Mouse (Mus musculus): ENCODE measurements at regions not wholly inside any gene's neighbourhood (a gene's known extent, or its start where the extent isn't known, plus 50 kb on each side); places are given as distances from the start of the nearest gene placed in this dataset.
A peak's percentile ranks its signal among the peaks of the same experiment; 100 is the strongest.

DNA sequence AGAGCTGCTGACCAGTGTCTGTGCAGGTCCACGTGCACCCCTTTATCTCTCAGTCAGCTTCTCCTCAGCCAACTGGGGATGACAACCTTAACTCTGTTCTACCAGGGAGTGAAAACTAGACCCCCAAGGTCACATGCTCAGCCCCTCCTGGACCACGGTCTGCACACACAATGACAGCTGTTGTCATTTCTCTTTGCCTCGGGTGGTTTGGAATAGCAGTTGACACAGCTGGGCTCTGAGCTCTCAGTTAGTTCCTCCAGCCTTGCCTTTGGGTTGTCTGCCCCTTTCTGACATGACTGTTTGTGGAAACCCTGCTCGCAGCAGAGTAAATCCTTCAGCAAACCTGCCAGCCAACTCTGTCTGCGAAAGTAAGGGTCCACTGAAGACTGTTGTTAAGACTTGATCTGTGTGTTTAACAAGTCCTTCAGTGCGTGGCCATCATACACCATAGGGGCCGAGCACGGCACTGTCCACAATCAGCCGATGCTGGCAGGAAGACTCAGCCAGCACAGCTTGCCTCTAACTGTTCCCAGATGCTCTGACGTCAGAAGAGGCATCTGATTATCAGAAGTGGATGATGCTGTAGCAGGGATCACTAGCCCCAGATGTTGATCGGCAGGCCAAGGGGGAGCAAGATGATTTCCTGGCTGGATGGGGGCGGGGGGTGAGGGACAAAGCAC lies 106.7 kb upstream of the Lrig1 start:
- no peak overlapping the region for H3K9ac ChIP-seq
- ATAC-seq (no peak), DNase-seq (no peak)
- no peak for TF ChIP-seq CTCF (IDR thresholded peaks at IDR 0.05; ENCODE audit: low read depth)
- H3K27ac ChIP-seq (ENCODE audit: low read depth, low read length) = no peak overlapping the region
- H3K27me3 ChIP-seq (ENCODE audit: insufficient read depth, low read length) = no peaks in the 10 kb centered on the region
- no peaks in the 10 kb centered on the region for H3K4me1 ChIP-seq (ENCODE audit: insufficient read depth)
- no peaks in the 10 kb centered on the region for H3K36me3 ChIP-seq (ENCODE audit: insufficient read depth)
- no peak overlapping the region for H3K4me3 ChIP-seq (ENCODE audit: low read depth, low read length)
- 81% methylated on average over 12 of the region's 12 CpGs for WGBS
- H3K9me3 ChIP-seq (ENCODE audit: low read length) = no peaks in the 10 kb centered on the region
- no peak overlapping the region for H3K4me2 ChIP-seq (ENCODE audit: low read depth)

DNA sequence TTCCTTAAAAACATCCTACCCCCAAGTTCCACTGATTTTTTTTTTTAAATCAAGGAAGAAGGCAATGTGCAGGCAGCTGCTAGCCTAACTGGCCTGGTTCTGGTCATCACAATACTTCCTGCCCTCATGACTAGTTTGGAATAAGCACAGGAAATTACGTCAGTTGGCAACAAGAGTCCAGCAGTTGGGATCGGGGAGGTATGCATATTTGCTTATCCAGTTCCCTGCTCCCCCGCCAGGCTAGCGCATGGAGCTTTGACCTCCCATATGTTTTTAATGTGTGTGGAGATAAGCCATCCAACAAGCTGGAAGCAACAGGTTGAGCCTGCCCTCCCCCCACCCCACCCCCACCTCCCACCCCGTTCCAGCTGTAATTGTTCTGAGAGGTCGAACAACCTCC lies 105.7 kb upstream of the Lrig1 start:
- no peak for TF ChIP-seq CTCF (IDR thresholded peaks at IDR 0.05; ENCODE audit: low read depth)
- Histone ChIP-seq H3K4me2 (ENCODE audit: low read depth) (no peak overlapping the region), H3K4me1 (ENCODE audit: insufficient read depth) (no peaks in the 10 kb centered on the region), H3K9ac (no peak overlapping the region), H3K27ac (ENCODE audit: low read depth, low read length) (no peak overlapping the region), H3K9me3 (ENCODE audit: low read length) (no peaks in the 10 kb centered on the region), H3K36me3 (ENCODE audit: insufficient read depth) (no peaks in the 10 kb centered on the region), H3K27me3 (ENCODE audit: insufficient read depth, low read length) (no peaks in the 10 kb centered on the region), H3K4me3 (ENCODE audit: low read depth, low read length) (no peak overlapping the region)
- ATAC-seq = no peak
- WGBS = 79% methylated on average over 6 of the region's 6 CpGs
- DNase-seq = no peak

DNA sequence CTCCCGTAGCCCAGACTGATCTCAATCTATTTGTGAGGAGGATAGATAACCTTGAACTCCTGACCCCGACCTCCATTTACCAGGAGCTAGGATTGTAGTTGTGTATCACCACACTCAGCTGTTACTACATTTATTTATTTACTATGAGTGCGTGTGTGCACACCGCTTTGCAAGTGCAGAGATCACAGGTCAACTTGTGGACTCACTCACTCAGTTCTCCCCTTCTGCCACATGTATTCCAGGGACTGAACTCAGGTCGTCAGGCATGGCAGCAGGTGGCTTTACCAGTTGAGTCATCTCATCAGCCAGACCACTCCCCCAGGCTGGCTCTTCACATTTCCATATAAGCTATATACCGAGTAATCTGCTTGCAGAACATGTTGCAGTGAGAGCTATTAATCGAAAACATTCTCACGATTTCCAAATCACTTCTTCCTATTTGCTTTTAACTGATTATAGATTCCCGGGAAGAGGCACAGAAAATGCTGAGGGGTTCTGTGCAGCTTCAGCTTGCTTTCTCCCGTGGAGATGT lies 104.4 kb upstream of the Lrig1 start:
- Histone ChIP-seq H3K27ac (ENCODE audit: low read depth, low read length) (no peak overlapping the region), H3K4me3 (ENCODE audit: low read depth, low read length) (no peak overlapping the region), H3K27me3 (ENCODE audit: insufficient read depth, low read length) (no peaks in the 10 kb centered on the region), H3K4me1 (ENCODE audit: insufficient read depth) (no peaks in the 10 kb centered on the region), H3K9ac (no peak overlapping the region), H3K4me2 (ENCODE audit: low read depth) (no peak overlapping the region), H3K9me3 (ENCODE audit: low read length) (no peaks in the 10 kb centered on the region), H3K36me3 (ENCODE audit: insufficient read depth) (no peaks in the 10 kb centered on the region)
- DNase-seq (no peak), ATAC-seq (no peak)
- TF ChIP-seq CTCF (IDR thresholded peaks at IDR 0.05; ENCODE audit: low read depth) = no peak
- WGBS = 70% methylated on average over 10 of the region's 10 CpGs

DNA sequence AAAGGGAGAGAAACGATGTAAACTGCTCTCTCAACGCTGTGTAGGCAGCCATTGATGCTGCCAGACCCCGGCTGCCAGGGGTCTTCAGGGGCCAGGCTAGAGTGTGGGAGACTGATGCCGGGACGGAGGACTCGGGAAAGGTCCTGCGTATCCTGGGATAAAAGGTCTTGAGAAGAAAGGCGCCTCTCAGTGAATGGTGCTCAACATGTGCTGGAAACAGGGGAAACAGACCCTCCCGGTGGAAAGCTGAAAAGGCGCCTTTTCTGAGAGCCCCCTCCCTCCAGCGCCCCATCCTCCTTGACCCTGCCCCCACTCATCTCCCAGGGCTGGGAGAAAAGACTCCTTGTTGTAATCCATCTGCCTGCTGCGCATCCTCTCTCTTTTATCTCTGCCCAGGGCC lies 101.1 kb upstream of the Lrig1 start:
- H3K4me3 ChIP-seq (ENCODE audit: low read depth, low read length) = no peak overlapping the region
- no peak for TF ChIP-seq CTCF (IDR thresholded peaks at IDR 0.05; ENCODE audit: low read depth)
- peak; percentile 47 for ATAC-seq

DNA sequence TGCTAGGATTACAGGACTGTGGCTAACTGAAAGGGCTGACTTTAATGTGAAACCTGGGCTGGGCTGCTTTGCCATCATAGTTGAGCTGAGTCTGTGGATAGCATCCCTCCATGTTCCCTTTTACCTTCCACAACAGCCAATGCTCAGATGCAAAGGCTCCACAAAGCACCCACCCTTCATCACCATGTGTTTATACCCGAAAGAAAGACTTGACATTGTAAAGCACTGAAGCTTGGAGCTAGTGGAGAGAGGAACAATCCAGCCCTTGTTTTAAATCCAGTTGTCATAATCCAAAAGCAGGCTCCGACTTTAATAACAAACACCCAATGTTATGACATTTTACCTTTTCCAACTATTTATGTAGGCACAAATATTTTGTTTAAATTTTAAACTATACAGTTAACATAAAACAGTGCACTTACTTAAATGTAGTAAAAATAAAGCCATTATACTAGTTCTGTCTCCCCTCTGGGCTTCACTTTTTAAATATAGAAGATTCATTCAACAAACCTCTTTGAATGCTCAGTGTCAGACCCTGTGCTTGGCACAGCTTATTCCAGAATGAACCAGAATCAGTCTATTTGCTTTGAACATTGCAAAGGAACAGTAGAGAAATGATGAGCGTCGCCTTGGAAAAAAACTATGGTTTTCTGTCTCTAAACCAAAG lies 98.7 kb upstream of the Lrig1 start:
- H3K9ac ChIP-seq = no peak overlapping the region
- H3K4me1 ChIP-seq (ENCODE audit: insufficient read depth) = no peaks in the 10 kb centered on the region
- H3K4me3 ChIP-seq (ENCODE audit: low read depth, low read length) = no peak overlapping the region
- no peak for TF ChIP-seq CTCF (IDR thresholded peaks at IDR 0.05; ENCODE audit: low read depth)
- no peak overlapping the region for H3K27ac ChIP-seq (ENCODE audit: low read depth, low read length)
- no peaks in the 10 kb centered on the region for H3K9me3 ChIP-seq (ENCODE audit: low read length)
- ATAC-seq (no peak), DNase-seq (no peak)
- 84% methylated on average over 4 of the region's 4 CpGs for WGBS
- no peak overlapping the region for H3K4me2 ChIP-seq (ENCODE audit: low read depth)
- no peaks in the 10 kb centered on the region for H3K36me3 ChIP-seq (ENCODE audit: insufficient read depth)
- no peaks in the 10 kb centered on the region for H3K27me3 ChIP-seq (ENCODE audit: insufficient read depth, low read length)

More for the DNA sequence above, 101.1 kb upstream of the Lrig1 start:
- Histone ChIP-seq H3K27me3 (ENCODE audit: insufficient read depth, low read length) (no peaks in the 10 kb centered on the region), H3K4me2 (ENCODE audit: low read depth) (peak overlapping the region; percentile 21), H3K27ac (ENCODE audit: low read depth, low read length) (no peak overlapping the region), H3K36me3 (ENCODE audit: insufficient read depth) (no peaks in the 10 kb centered on the region), H3K9me3 (ENCODE audit: low read length) (no peaks in the 10 kb centered on the region), H3K9ac (no peak overlapping the region), H3K4me1 (ENCODE audit: insufficient read depth) (no peaks in the 10 kb centered on the region)
- peak; percentile 12 for DNase-seq
- WGBS = 10% methylated on average over 12 of the region's 12 CpGs

DNA sequence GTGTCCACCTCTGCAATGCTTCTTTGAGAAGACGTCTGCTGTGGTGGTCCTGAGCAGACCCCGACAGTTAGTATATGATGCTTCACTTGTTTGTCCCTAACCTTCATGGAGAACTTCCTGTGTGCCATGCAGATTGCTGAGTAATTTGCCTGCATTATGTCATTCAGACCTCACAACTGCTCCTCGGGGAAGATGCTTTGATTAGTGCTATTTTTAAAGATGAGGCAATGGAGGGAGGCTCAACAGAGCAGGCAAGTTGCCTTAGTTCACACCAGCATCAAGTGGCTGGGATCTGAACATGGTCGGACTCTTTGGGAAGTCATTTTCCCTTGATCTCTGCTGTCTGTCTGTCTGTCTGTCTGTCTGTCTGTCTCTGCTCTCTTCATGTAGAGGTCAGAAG lies 95.5 kb upstream of the Lrig1 start:
- no peak for TF ChIP-seq CTCF (IDR thresholded peaks at IDR 0.05; ENCODE audit: low read depth)
- Histone ChIP-seq H3K9me3 (ENCODE audit: low read length) (no peaks in the 10 kb centered on the region), H3K4me3 (ENCODE audit: low read depth, low read length) (no peak overlapping the region), H3K27me3 (ENCODE audit: insufficient read depth, low read length) (no peaks in the 10 kb centered on the region), H3K27ac (ENCODE audit: low read depth, low read length) (no peak overlapping the region), H3K4me2 (ENCODE audit: low read depth) (no peak overlapping the region), H3K9ac (no peak overlapping the region), H3K4me1 (ENCODE audit: insufficient read depth) (no peaks in the 10 kb centered on the region), H3K36me3 (ENCODE audit: insufficient read depth) (no peaks in the 10 kb centered on the region)
- no peak for DNase-seq
- WGBS = 82% methylated on average over 4 of the region's 4 CpGs
- no peak for ATAC-seq

DNA sequence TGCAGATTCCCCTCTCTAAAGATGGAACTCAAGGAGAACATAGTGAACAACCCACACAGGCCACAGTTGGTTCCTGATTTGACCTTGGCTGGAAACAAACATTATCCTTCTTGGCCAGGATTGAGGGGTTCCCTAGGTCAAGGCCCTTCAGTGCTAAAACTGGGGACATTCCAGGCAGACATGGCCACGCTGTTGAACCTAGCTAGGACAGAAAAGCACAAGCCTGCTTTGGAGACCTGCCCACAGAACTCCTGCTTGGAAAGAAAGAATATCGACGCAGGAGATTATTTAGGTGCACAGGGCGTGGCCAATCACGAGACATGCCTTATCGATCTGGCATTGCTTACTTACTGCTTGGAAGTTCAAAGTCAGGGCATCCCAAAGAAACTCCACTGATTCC lies 93.6 kb upstream of the Lrig1 start:
- no peak overlapping the region for H3K9ac ChIP-seq
- no peak overlapping the region for H3K27ac ChIP-seq (ENCODE audit: low read depth, low read length)
- TF ChIP-seq CTCF (IDR thresholded peaks at IDR 0.05; ENCODE audit: low read depth) = no peak
- H3K4me1 ChIP-seq (ENCODE audit: insufficient read depth) = no peaks in the 10 kb centered on the region; the same call in 1 of the 2 replicates
- H3K4me2 ChIP-seq (ENCODE audit: low read depth) = no peak overlapping the region
- no peaks in the 10 kb centered on the region for H3K36me3 ChIP-seq (ENCODE audit: insufficient read depth)
- no peak for ATAC-seq
- H3K9me3 ChIP-seq (ENCODE audit: low read length) = no peaks in the 10 kb centered on the region
- WGBS = 95% methylated on average over 6 of the region's 6 CpGs
- H3K4me3 ChIP-seq (ENCODE audit: low read depth, low read length) = no peak overlapping the region
- H3K27me3 ChIP-seq (ENCODE audit: insufficient read depth, low read length) = no peaks in the 10 kb centered on the region
- no peak for DNase-seq
